Mouse (Mus musculus) monocyte, adult 59 days (primary cell): ENCODE results near the gene Adamts18. TPM values are rescaled to one million over a fixed set of nuclear protein-coding genes. Genes with fewer than 3 reads are reported as not detected.

Experiments used
- total RNA-seq, 2 experiments: library from RNA; stranded (reverse); gene quantifications; one replicate each; pipeline ENCODE4 v1.2.4; 2023

Gene Adamts18
- not detected for total RNA-seq

GRCm38 (mm10) chr8:113848653-113849135 lies at the start of gene Adamts18:
Gene Adamts18 (minus strand): TSS chr8:113848738.

Other genes with a start within 250 kb of the Adamts18 start
- gene Mon1b, start 213.2 kb downstream of the Adamts18 start, total RNA-seq, result 10 to 100 TPM; 19.9 to 22.8 TPM
- gene Syce1l, start 205.5 kb downstream of the Adamts18 start, total RNA-seq, result not detected